Mouse (Mus musculus) myocyte (in vitro differentiated cells): ENCODE data around the gene Cfh.

Source experiments
- E2F4 ChIP-seq: IDR thresholded peaks from one replicate; pipeline ENCODE4 v1.6.1; 2011; ENCODE audit warnings: mild to moderate bottlenecking, control low read depth, moderate library complexity; ENCODE audit not compliant: insufficient read depth
- POLR2A ChIP-seq: IDR thresholded peaks from one replicate; pipeline ENCODE4 v1.6.1; 2011; ENCODE audit warnings: low read depth, mild to moderate bottlenecking, control low read depth, moderate library complexity; ENCODE audit not compliant: insufficient read length
- POLR2AphosphoS2 ChIP-seq: IDR thresholded peaks from one replicate; pipeline ENCODE4 v1.6.1; 2011; ENCODE audit warnings: low read depth, control low read depth; ENCODE audit not compliant: insufficient read length

DNA sequence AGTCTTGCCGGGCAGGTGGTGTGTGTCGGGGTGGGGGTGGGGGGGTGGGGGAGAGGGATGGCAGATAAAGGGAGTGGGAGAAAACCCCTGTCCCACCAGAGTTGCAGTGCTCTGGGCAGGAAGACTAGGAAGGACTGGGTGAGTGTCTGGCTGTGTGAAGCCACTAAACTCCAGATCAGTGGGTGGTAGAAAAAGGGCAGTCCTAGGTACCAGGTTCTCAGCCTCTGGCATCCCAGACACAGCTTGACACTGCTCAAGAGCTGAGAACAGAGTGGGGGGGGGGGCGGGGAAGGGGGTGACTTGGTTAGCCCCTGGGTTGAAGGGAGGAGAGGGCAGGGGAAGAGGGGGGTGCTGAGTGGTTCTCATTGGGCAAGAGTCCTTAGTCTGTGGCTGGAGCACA lies 24.6 kb downstream of the Cfh start:
- TF ChIP-seq POLR2A (no peak), E2F4 (no peak), POLR2AphosphoS2 (no peak)
